Mouse (Mus musculus) embryo, embryonic 10 days (tissue): ENCODE measurements at regions not wholly inside any gene's neighbourhood (a gene's known extent, or its start where the extent isn't known, plus 50 kb on each side); places are given as distances from the start of the nearest gene placed in this dataset.
A peak's percentile ranks its signal among the peaks of the same experiment; 100 is the strongest.
"Not testable (repeated sequence)": the region's sequence is repeated elsewhere in the genome, so short reads cannot be mapped to it uniquely, and the experiment has no call there.

ENCODE experiments used
- DNase-seq: peaks from one replicate; pipeline ENCODE4 v3.0.0-alpha.2; 2015; ENCODE audit warnings: low spot score

- no peak for DNase-seq
These were observed 393.2 kb downstream of the Pid1 start for GRCm38 (mm10) chr1:83970641-83971285.

- DNase-seq = not testable (repeated sequence)
These were observed 399.3 kb downstream of the Pid1 start for GRCm38 (mm10) chr1:83964631-83965030.

- no peak for DNase-seq
These were observed 402.2 kb downstream of the Pid1 start for GRCm38 (mm10) chr1:83961761-83962160.

- no peak for DNase-seq
These were observed 404.2 kb downstream of the Pid1 start for GRCm38 (mm10) chr1:83959756-83960155.

- no peak for DNase-seq
These were observed 441.1 kb downstream of the Pid1 start for GRCm38 (mm10) chr1:83922900-83923299.

GRCm38 (mm10) chr1:83915454-83915853 is 448.5 kb downstream of the Pid1 start:
- no peak for DNase-seq

- no peak for DNase-seq
These were observed 456.6 kb downstream of the Pid1 start for GRCm38 (mm10) chr1:83907347-83907746.

- DNase-seq = no peak
These were observed 457.1 kb downstream of the Pid1 start for GRCm38 (mm10) chr1:83906906-83907305.

GRCm38 (mm10) chr1:83900135-83900534 is 463.8 kb downstream of the Pid1 start:
- no peak for DNase-seq

GRCm38 (mm10) chr1:83896650-83897049 is 467.3 kb downstream of the Pid1 start:
- peak; percentile 43 for DNase-seq

GRCm38 (mm10) chr1:83879109-83879399 is 471.1 kb upstream of the Sphkap start:
- DNase-seq = no peak

GRCm38 (mm10) chr1:83878330-83879108 is 470.5 kb upstream of the Sphkap start:
- DNase-seq = no peak

GRCm38 (mm10) chr1:83870853-83871567 is 463.0 kb upstream of the Sphkap start:
- DNase-seq = peak; percentile 74

- DNase-seq = no peak
These were observed 461.0 kb upstream of the Sphkap start for GRCm38 (mm10) chr1:83869046-83869445.

GRCm38 (mm10) chr1:83862541-83862940 is 454.5 kb upstream of the Sphkap start:
- no peak for DNase-seq

- no peak for DNase-seq
These were observed 454.1 kb upstream of the Sphkap start for GRCm38 (mm10) chr1:83862128-83862527.

GRCm38 (mm10) chr1:83859732-83860424 is 451.9 kb upstream of the Sphkap start:
- DNase-seq = no peak

GRCm38 (mm10) chr1:83853996-83854395 is 446.0 kb upstream of the Sphkap start:
- DNase-seq = peak; percentile 34

GRCm38 (mm10) chr1:83851081-83851480 is 443.1 kb upstream of the Sphkap start:
- DNase-seq = no peak

- no peak for DNase-seq
These were observed 440.4 kb upstream of the Sphkap start for GRCm38 (mm10) chr1:83848414-83848813.

GRCm38 (mm10) chr1:83847992-83848391 is 440.0 kb upstream of the Sphkap start:
- no peak for DNase-seq

- no peak for DNase-seq
These were observed 436.9 kb upstream of the Sphkap start for GRCm38 (mm10) chr1:83844827-83845379.
